Mouse (Mus musculus) CH12.LX (cell line): ENCODE measurements around the gene Yeats2. TPM values are rescaled to one million over a fixed set of nuclear protein-coding genes. Genes with fewer than 3 reads are reported as not detected.
A peak's percentile ranks its signal among the peaks of the same experiment; 100 is the strongest.

Source experiments
- DNase-seq: peaks from one replicate; pipeline ENCODE4 v3.0.0-alpha.2; 2013; ENCODE audit errors: extremely low read depth
- H3K27ac ChIP-seq: 2 replicates; pipeline ENCODE4 v1.5.1; 2012; ENCODE audit warnings: low read depth, mild to moderate bottlenecking, control low read depth, moderate library complexity; ENCODE audit not compliant: insufficient read depth
- H3K27me3 ChIP-seq: replicated peaks from 2 replicates; pipeline ENCODE3; 2012; ENCODE audit warnings: inconsistent platforms
- H3K36me3 ChIP-seq, 2 experiments: replicated peaks in 1 of 2; 2 replicates each; pipeline versions ENCODE3 to v1.6.1; 2012; ENCODE audit warnings: inconsistent platforms in 1 of 2, low read length in 1 of 2, mild to moderate bottlenecking in 1 of 2, mixed read lengths in 1 of 2, moderate library complexity in 1 of 2; ENCODE audit not compliant: control insufficient read depth in 1 of 2, insufficient read depth in 1 of 2
- H3K4me1 ChIP-seq, 2 experiments: 2 replicates each; pipeline ENCODE4 v1.6.1; 2012; ENCODE audit warnings: inconsistent platforms in 1 of 2, moderate library complexity in 1 of 2; ENCODE audit not compliant: insufficient read depth in 2 of 2, control insufficient read depth in 1 of 2
- H3K4me2 ChIP-seq: 2 replicates; pipeline ENCODE4 v1.6.1; 2012; ENCODE audit warnings: low read depth, mild to moderate bottlenecking, control low read depth; ENCODE audit not compliant: poor library complexity, insufficient read depth, severe bottlenecking
- H3K4me3 ChIP-seq, 3 experiments: fragments of 150-350 bp in 1 of 3; sonication (generic) in 1 of 3; replicated peaks in 1 of 3; 2 replicates each; pipeline versions ENCODE3 to v1.5.1; 2011 to 2012; ENCODE audit warnings: low read depth in 2 of 3, low read length in 2 of 3, mild to moderate bottlenecking in 2 of 3, moderate library complexity in 2 of 3, control low read depth in 1 of 3, improper control_type of control experiment in 1 of 3, inconsistent platforms in 1 of 3, mixed read lengths in 1 of 3; ENCODE audit not compliant: poor library complexity in 1 of 3
- H3K79me2 ChIP-seq: replicated peaks from 2 replicates; pipeline ENCODE4 v1.6.1; 2012; ENCODE audit warnings: mild to moderate bottlenecking, moderate library complexity; ENCODE audit not compliant: control insufficient read depth, poor library complexity, insufficient read depth, severe bottlenecking; ENCODE audit errors: extremely low read depth
- H3K9ac ChIP-seq: 2 replicates; pipeline ENCODE4 v1.6.1; 2012; ENCODE audit warnings: low read depth, mild to moderate bottlenecking, control low read depth, moderate library complexity; ENCODE audit not compliant: insufficient read depth
- H3K9me3 ChIP-seq: replicated peaks from 2 replicates; pipeline ENCODE3; 2012; ENCODE audit warnings: low read length, inconsistent platforms, mixed read lengths
- CTCF ChIP-seq, 2 experiments: IDR thresholded peaks in 1 of 2; conservative IDR thresholded peaks in 1 of 2; 2 replicates each; pipeline ENCODE4 v1.5.1; 2011 to 2012; ENCODE audit warnings: low read depth in 2 of 2, low read length in 2 of 2, improper control_type of control experiment in 1 of 2, inconsistent platforms in 1 of 2, mild to moderate bottlenecking in 1 of 2, moderate library complexity in 1 of 2
- ETS1 ChIP-seq: conservative IDR thresholded peaks from 2 replicates; pipeline ENCODE4 v1.6.1; 2012; ENCODE audit warnings: low read depth, mild to moderate bottlenecking, inconsistent platforms, low read length, improper control_type of control experiment, moderate library complexity
- HCFC1 ChIP-seq: IDR thresholded peaks from 2 replicates; pipeline ENCODE4 v1.6.1; 2012; ENCODE audit warnings: low read depth, mild to moderate bottlenecking, inconsistent platforms, low read length, improper control_type of control experiment
- JUN ChIP-seq: IDR thresholded peaks from 2 replicates; pipeline ENCODE4 v1.6.1; 2011; ENCODE audit warnings: low read depth, mild to moderate bottlenecking, low read length, improper control_type of control experiment, moderate library complexity; ENCODE audit not compliant: insufficient read depth
- KAT2A ChIP-seq: IDR thresholded peaks from 2 replicates; pipeline ENCODE4 v1.6.1; 2012; ENCODE audit warnings: low read length, improper control_type of control experiment, inconsistent platforms; ENCODE audit not compliant: insufficient replicate concordance
- MXI1 ChIP-seq: IDR thresholded peaks from 2 replicates; pipeline ENCODE4 v1.6.1; 2011; ENCODE audit warnings: mild to moderate bottlenecking, low read depth, low read length, improper control_type of control experiment
- RAD21 ChIP-seq: IDR thresholded peaks from 2 replicates; pipeline ENCODE4 v1.6.1; 2011; ENCODE audit warnings: low read depth, mild to moderate bottlenecking, low read length, improper control_type of control experiment, moderate library complexity
- SMC3 ChIP-seq: IDR thresholded peaks from 2 replicates; pipeline ENCODE4 v1.6.1; 2011; ENCODE audit warnings: low read depth, low read length, improper control_type of control experiment
- TBP ChIP-seq: conservative IDR thresholded peaks from 2 replicates; pipeline ENCODE4 v1.6.1; 2011; ENCODE audit warnings: low read depth, low read length, improper control_type of control experiment
- TCF12 ChIP-seq: IDR thresholded peaks from 2 replicates; pipeline ENCODE4 v1.6.1; 2014; ENCODE audit warnings: low read depth, mild to moderate bottlenecking, inconsistent platforms, low read length, improper control_type of control experiment
- USF2 ChIP-seq: conservative IDR thresholded peaks from 2 replicates; pipeline ENCODE4 v1.6.1; 2011; ENCODE audit warnings: low read depth, low read length, improper control_type of control experiment
- ZKSCAN1 ChIP-seq: IDR thresholded peaks from 2 replicates; pipeline ENCODE4 v1.6.1; 2012; ENCODE audit warnings: low read depth, inconsistent platforms, low read length, improper control_type of control experiment, borderline replicate concordance
- dilution Hi-C: fragments of 300-500 bp; cut with MboI; formaldehyde crosslinking; loops from 2 replicates; pipeline ENCODE4 v1.14.3; 2020; ENCODE audit warnings: low sequenced_read_pairs; ENCODE audit not compliant: extremely low pct_unique_long_range_greater_than_20kb, extremely low pct_ligation_motif_present
- in situ Hi-C: fragments of 300-500 bp; cut with MboI; formaldehyde crosslinking; loops from 3 replicates; pipeline ENCODE4 v1.14.3; 2019; ENCODE audit warnings: low sequenced_read_pairs, low pct_ligation_motif_present, low pct_unique_long_range_greater_than_20kb, mixed read lengths
- polyA plus RNA-seq: library from polyadenylated mRNA; unstranded; fragments of >175 nt; gene quantifications from 2 replicates; pipeline ENCODE4 v1.2.1, GENCODE M21; 2012; ENCODE audit warnings: low read depth; ENCODE audit not compliant: insufficient read length
- total RNA-seq, 2 experiments: library from RNA; depleted of rRNA; stranded (reverse); fragments of 300-350 nt in 1 of 2; fragments of >200 nt in 1 of 2; gene quantifications; 2 replicates each; pipeline ENCODE4 v1.2.3; 2012 to 2014

The Yeats2 gene
- total and polyA plus RNA-seq, 3 experiments, result 24.0 to 42.6 (median 33.5) TPM

GRCm38 (mm10) chr16:20160130-20160529 lies 19.3 kb downstream of the Yeats2 start:
- in situ Hi-C loops, result no loop called here
- Histone ChIP-seq H3K4me2 (no peak overlapping the region), H3K9me3 (no peaks in the 10 kb centered on the region), H3K4me3 (no peak overlapping the region)
- TF ChIP-seq KAT2A (no peak), SMC3 (peak; percentile 30), RAD21 (peak; percentile 32), CTCF (conservative IDR thresholded peaks at IDR 0.05 in 1 of 2, IDR thresholded peaks at IDR 0.05 in 1 of 2; ENCODE audit: low read depth in 2 of 2, low read length in 2 of 2) (peak in 1 of 2 experiments; percentile 46; a peak in 2 of 4 replicates), MXI1 (no peak)
- TF ChIP-seq, all 38 proteins: peak for 3
- DNase-seq, result peak; percentile 13
- Histone ChIP-seq H3K36me3 (peaks cover 58 to 88% of the 10 kb centered on the region in 2 experiments), H3K79me2 (peaks cover 1% of the 10 kb centered on the region; the same call in 1 of the 2 replicates), H3K4me1 (no peaks in the 10 kb centered on the region), H3K27me3 (no peaks in the 10 kb centered on the region), H3K9ac (no peak overlapping the region), H3K27ac (no peak overlapping the region)
- dilution Hi-C loops, result no loop called here

DNA sequence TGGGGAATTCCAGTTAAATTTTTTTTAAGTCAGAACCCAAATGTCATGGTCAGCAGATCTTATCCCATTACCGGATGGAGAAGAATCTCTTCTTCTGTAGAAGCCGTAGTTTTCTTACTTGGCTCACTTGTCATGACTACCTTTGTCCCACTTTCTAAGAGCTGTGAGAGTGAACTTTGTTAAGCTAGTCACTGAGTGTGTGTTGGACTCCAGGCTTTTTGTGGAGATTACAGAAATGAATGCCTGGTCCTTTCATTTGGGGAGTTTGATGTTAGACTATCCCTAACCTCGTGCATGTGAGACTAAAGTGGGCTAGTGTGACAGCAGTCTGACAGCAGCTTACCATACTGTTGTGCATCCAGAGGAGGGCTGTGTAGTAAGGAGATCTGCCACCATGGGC lies 28.2 kb downstream of the Yeats2 start:
- no peak overlapping the region for H3K9ac ChIP-seq

DNA sequence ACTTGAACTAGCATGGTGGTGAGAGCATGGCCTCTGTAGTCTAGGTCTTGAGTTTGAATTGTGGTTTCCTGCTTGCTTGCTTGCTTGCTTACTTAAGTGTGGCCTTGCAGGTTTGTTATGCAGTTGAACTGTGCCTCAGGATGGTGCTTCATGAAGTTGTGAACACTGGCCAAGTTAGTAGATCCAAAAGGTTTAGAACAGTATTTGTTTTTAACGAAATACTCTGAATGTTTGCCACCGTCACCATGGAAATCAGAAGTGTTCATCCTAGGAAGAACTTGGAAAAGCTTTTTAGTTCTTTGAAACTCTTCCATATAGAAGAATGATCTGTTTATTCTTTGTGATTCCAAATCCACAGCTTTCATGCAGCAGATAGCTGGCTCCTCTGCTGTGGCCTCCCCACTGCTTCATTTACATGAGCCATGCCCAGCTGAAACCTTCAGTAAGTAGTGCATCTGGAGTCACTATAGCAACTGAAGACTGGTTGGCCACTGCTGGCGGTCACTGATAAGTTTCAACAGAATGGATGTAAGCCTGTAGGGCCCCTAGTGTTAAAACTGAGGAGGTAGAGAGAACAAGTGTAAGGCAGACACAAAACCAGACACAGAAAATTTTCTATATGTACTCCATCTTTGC lies 28.7 kb downstream of the Yeats2 start:
- dilution Hi-C loops (no loop called here), in situ Hi-C loops (no loop called here)
- TF ChIP-seq TBP, result no peak
- no peak for TF ChIP-seq USF2
- TF ChIP-seq CTCF (conservative IDR thresholded peaks at IDR 0.05 in 1 of 2, IDR thresholded peaks at IDR 0.05 in 1 of 2; ENCODE audit: low read depth in 2 of 2, low read length in 2 of 2), result no peak
- no peak for TF ChIP-seq JUN
- TF ChIP-seq SMC3, result no peak
- Histone ChIP-seq H3K79me2 (peaks cover 4% of the 10 kb centered on the region; the same call in 1 of the 2 replicates), H3K9ac (no peak overlapping the region), H3K27ac (peak overlapping the region; percentile 40; the same call in 1 of the 2 replicates), H3K4me1 (0 out of 4 replicates have a peak, but pooled peaks cover 0 to 2% of the 10 kb centered on the region in 2 experiments), H3K9me3 (peaks cover 3% of the 10 kb centered on the region), H3K36me3 (peaks cover 50 to 88% of the 10 kb centered on the region in 2 experiments), H3K4me3 (no peak overlapping the region), H3K4me2 (no peak overlapping the region), H3K27me3 (no peaks in the 10 kb centered on the region)
- DNase-seq, result no peak

More for the DNA sequence above, 28.2 kb downstream of the Yeats2 start:
- Histone ChIP-seq H3K9me3 (peaks cover 3% of the 10 kb centered on the region), H3K4me3 (no peak overlapping the region), H3K4me2 (no peak overlapping the region), H3K4me1 (0 out of 4 replicates have a peak, but pooled peaks cover 0 to 2% of the 10 kb centered on the region in 2 experiments), H3K79me2 (peaks cover 4% of the 10 kb centered on the region; the same call in 1 of the 2 replicates), H3K27ac (peak overlapping the region; percentile 40; the same call in 1 of the 2 replicates), H3K27me3 (no peaks in the 10 kb centered on the region), H3K36me3 (peaks cover 48 to 87% of the 10 kb centered on the region in 2 experiments)
- dilution Hi-C loops, result no loop called here
- TF ChIP-seq ZKSCAN1 (no peak), HCFC1 (no peak), ETS1 (no peak), SMC3 (no peak), TCF12 (no peak)
- no peak for DNase-seq
- in situ Hi-C loops, result no loop called here
